Mouse (Mus musculus): Measurements from ENCODE around the gene Mcpt1. TPM values are rescaled to one million over a fixed set of nuclear protein-coding genes. Genes with fewer than 3 reads are reported as not detected.
"Not testable (repeated sequence)": the region's sequence is repeated elsewhere in the genome, so short reads cannot be mapped to it uniquely, and the experiment has no call there.

Gene Mcpt1
- total RNA-seq (2014; rRNA removed) (not detected in 2 replicates), polyA plus RNA-seq (2015; fragmentation: Nextera tagmentation; extraction: Ambion mirVana) (not detected in 2 replicates)

GRCm38 (mm10) chr14:56017671-56018070 is at the start of gene Mcpt1:
Gene Mcpt1, plus strand, starts transcription at chr14:56017971.
- not testable (repeated sequence) for H3K27ac ChIP-seq; DNase-seq (ENCODE audit: low spot score); H3K4me2 ChIP-seq (ENCODE audit: low read depth, low read length); H3K4me1 ChIP-seq (ENCODE audit: insufficient read depth, low read length); H3K4me3 ChIP-seq (ENCODE audit: low read length); ATAC-seq; H3K36me3 ChIP-seq (ENCODE audit: insufficient read depth, low read length); H3K27me3 ChIP-seq (ENCODE audit: insufficient read depth, low read length); H3K9me3 ChIP-seq (ENCODE audit: low read length); H3K9ac ChIP-seq (replicated peaks; ENCODE audit: low read length)
- WGBS, result 81% methylated on average over 3 of the region's 3 CpGs

GRCm38 (mm10) chr14:55987464-55987863 is 30.3 kb upstream of the Mcpt1 start:
- H3K27me3 ChIP-seq (ENCODE audit: insufficient read depth, low read length); H3K4me1 ChIP-seq (ENCODE audit: insufficient read depth, low read length); H3K36me3 ChIP-seq (ENCODE audit: insufficient read depth, low read length); H3K27ac ChIP-seq; H3K4me3 ChIP-seq (ENCODE audit: low read length); H3K4me2 ChIP-seq (ENCODE audit: low read depth, low read length); DNase-seq (ENCODE audit: low spot score); ATAC-seq; H3K9me3 ChIP-seq (ENCODE audit: low read length); H3K9ac ChIP-seq (replicated peaks; ENCODE audit: low read length): not testable (repeated sequence)
- 86% methylated on average over 1 of the region's 3 CpGs for WGBS

GRCm38 (mm10) chr14:56013147-56013546 is 4.6 kb upstream of the Mcpt1 start:
- ATAC-seq, result no peak
- no peaks in the 10 kb centered on the region for H3K27me3 ChIP-seq (ENCODE audit: insufficient read depth, low read length)
- DNase-seq (ENCODE audit: low spot score), result no peak
- H3K4me1 ChIP-seq (ENCODE audit: insufficient read depth, low read length), result no peaks in the 10 kb centered on the region
- 64% methylated on average over 3 of the region's 3 CpGs for WGBS
- no peaks in the 10 kb centered on the region for H3K36me3 ChIP-seq (ENCODE audit: insufficient read depth, low read length)
- H3K27ac ChIP-seq, result no peak overlapping the region
- no peaks in the 10 kb centered on the region for H3K9me3 ChIP-seq (ENCODE audit: low read length)
- H3K4me2 ChIP-seq (ENCODE audit: low read depth, low read length), result no peak overlapping the region
- TF ChIP-seq CTCF (IDR thresholded peaks at IDR 0.05; ENCODE audit: low read depth), result no peak
- H3K4me3 ChIP-seq (ENCODE audit: low read length), result no peak overlapping the region
- no peak overlapping the region for H3K9ac ChIP-seq (replicated peaks; ENCODE audit: low read length)

- H3K9ac ChIP-seq (replicated peaks; ENCODE audit: low read length), result no peak overlapping the region
- WGBS, result 98% methylated on average over 2 of the region's 2 CpGs
- TF ChIP-seq CTCF (IDR thresholded peaks at IDR 0.05; ENCODE audit: low read depth), result no peak
- no peak overlapping the region for H3K27ac ChIP-seq
- H3K27me3 ChIP-seq (ENCODE audit: insufficient read depth, low read length), result no peaks in the 10 kb centered on the region
- H3K4me1 ChIP-seq (ENCODE audit: insufficient read depth, low read length), result no peaks in the 10 kb centered on the region
- no peaks in the 10 kb centered on the region for H3K9me3 ChIP-seq (ENCODE audit: low read length)
- no peak overlapping the region for H3K4me2 ChIP-seq (ENCODE audit: low read depth, low read length)
- H3K4me3 ChIP-seq (ENCODE audit: low read length), result no peak overlapping the region
- no peaks in the 10 kb centered on the region for H3K36me3 ChIP-seq (ENCODE audit: insufficient read depth, low read length)
- ATAC-seq, result no peak
- no peak for DNase-seq (ENCODE audit: low spot score)
Observed at GRCm38 (mm10) chr14:56013924-56014323, 3.8 kb upstream of the Mcpt1 start.

DNA sequence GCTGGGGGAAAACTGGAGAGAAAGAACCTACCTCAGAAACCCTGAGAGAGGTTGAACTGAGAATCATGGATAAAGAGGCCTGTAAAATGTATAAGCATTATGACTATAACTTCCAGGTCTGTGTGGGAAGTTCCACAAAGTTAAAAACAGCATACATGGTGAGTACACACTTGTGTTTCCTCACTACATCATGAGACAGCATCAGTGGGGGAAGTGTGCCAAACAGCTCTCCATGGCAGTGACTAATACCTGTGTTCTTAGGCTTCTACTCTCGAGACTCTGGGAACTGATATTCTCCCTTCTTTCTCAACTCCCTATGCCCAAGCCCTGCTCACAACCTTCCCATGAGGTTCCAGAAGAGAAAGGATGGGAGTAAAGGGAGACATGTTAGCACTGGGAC is 1.7 kb downstream of the Mcpt1 start:
- TF ChIP-seq CTCF (IDR thresholded peaks at IDR 0.05; ENCODE audit: low read depth), result no peak
- H3K27me3 ChIP-seq (ENCODE audit: insufficient read depth, low read length), result no peaks in the 10 kb centered on the region
- 71% methylated on average over 1 of the region's 1 CpGs for WGBS
- H3K9ac ChIP-seq (replicated peaks; ENCODE audit: low read length), result no peak overlapping the region
- no peaks in the 10 kb centered on the region for H3K9me3 ChIP-seq (ENCODE audit: low read length)
- no peaks in the 10 kb centered on the region for H3K36me3 ChIP-seq (ENCODE audit: insufficient read depth, low read length)
- DNase-seq (ENCODE audit: low spot score), result no peak
- H3K4me3 ChIP-seq (ENCODE audit: low read length), result no peak overlapping the region
- H3K4me1 ChIP-seq (ENCODE audit: insufficient read depth, low read length), result no peaks in the 10 kb centered on the region
- no peak overlapping the region for H3K27ac ChIP-seq
- ATAC-seq, result no peak
- H3K4me2 ChIP-seq (ENCODE audit: low read depth, low read length), result no peak overlapping the region

- H3K4me1 ChIP-seq (ENCODE audit: insufficient read depth, low read length); H3K9me3 ChIP-seq (ENCODE audit: low read length); H3K36me3 ChIP-seq (ENCODE audit: insufficient read depth, low read length); H3K27ac ChIP-seq; H3K4me3 ChIP-seq (ENCODE audit: low read length); H3K9ac ChIP-seq (replicated peaks; ENCODE audit: low read length); H3K27me3 ChIP-seq (ENCODE audit: insufficient read depth, low read length); H3K4me2 ChIP-seq (ENCODE audit: low read depth, low read length); ATAC-seq; DNase-seq (ENCODE audit: low spot score): not testable (repeated sequence)
- WGBS, result 79% methylated on average over 3 of the region's 4 CpGs
Observed at GRCm38 (mm10) chr14:56021305-56021704, 3.5 kb downstream of the Mcpt1 start.

GRCm38 (mm10) chr14:56030395-56030794 is 12.6 kb downstream of the Mcpt1 start, which contains the start of gene Mcpt9:
Gene Mcpt9, minus strand, starts transcription at chr14:56030495.
- ATAC-seq; H3K9ac ChIP-seq (replicated peaks; ENCODE audit: low read length); H3K27ac ChIP-seq; DNase-seq (ENCODE audit: low spot score); H3K27me3 ChIP-seq (ENCODE audit: insufficient read depth, low read length); H3K4me1 ChIP-seq (ENCODE audit: insufficient read depth, low read length); H3K4me3 ChIP-seq (ENCODE audit: low read length); H3K4me2 ChIP-seq (ENCODE audit: low read depth, low read length); H3K9me3 ChIP-seq (ENCODE audit: low read length); H3K36me3 ChIP-seq (ENCODE audit: insufficient read depth, low read length): not testable (repeated sequence)
- 71% methylated on average over 3 of the region's 3 CpGs for WGBS
